Mouse (Mus musculus) mouse trophoblast stem cell (cell line): ENCODE data around the gene Tspan32.

ENCODE experiments used
- in situ Hi-C, 2 experiments: fragments of 300-500 bp; cut with MseI, MboI; formaldehyde crosslinking; loops; 2 replicates in 1 of 2; 3 replicates in 1 of 2; pipeline ENCODE4 v1.15.1; 2025

The Tspan32 gene

DNA sequence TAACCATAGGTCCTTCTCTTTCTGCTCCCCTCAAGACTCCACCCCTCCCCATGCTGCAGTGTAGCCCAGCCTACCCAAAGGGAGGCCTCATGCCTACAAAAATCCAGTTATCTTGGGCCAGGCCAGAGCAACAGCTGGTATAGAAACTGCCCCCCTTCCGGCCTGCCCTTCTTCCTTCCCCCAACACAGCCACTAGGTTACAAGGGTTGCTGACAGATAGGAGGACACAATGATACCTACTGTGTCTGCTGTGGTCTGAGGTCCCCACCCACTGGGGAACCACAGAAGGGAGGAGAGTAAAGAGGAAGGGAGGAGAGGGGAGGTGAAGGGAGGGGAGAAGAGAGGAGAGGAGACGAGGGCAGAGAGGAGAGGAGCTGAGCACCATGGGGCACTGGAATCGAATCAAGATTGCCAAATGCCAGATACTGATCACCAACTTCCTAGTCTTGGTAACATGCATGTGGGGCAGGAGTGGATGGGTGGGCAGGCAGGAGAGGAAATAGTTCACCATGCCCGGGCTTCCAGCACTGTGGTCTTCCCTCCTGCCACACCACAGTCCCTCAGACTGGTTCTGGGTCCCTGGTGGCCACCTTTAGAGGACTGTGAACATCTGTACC, at the start of gene Tspan32:
Tspan32 (plus strand) TSS at position 320 of the 617 bp plus-strand sequence.
- in situ Hi-C loops, result no loop called here

GRCm38 (mm10) chr7:142956018-142956417, 48.8 kb upstream of the Tspan32 start:
- in situ Hi-C loops, result no loop called here

DNA sequence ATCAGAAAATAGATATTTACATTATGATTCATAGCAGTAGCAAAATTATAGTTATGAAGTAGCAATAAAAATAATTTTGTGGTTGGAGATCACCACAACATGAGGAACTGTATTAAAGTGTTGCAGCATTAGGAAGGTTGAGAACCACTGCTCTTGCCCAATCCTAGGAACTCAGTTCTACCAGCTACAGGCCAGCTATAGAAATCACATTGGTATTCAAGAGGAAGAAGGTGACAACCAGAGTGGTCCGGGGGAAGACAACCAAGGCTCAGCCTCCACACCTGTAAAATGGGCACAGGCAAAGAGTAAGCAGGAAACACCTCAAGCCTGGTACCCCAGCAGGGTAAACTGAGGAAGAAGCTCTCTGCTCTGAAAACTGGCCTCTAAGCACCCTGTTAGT, 46.0 kb upstream of the Tspan32 start:
- in situ Hi-C loops, result no loop called here

- in situ Hi-C loops, result no loop called here
Measured at GRCm38 (mm10) chr7:142959752-142960151, 45.1 kb upstream of the Tspan32 start.

- in situ Hi-C loops, result no loop called here
Measured at GRCm38 (mm10) chr7:142967414-142967883, 37.4 kb upstream of the Tspan32 start.

DNA sequence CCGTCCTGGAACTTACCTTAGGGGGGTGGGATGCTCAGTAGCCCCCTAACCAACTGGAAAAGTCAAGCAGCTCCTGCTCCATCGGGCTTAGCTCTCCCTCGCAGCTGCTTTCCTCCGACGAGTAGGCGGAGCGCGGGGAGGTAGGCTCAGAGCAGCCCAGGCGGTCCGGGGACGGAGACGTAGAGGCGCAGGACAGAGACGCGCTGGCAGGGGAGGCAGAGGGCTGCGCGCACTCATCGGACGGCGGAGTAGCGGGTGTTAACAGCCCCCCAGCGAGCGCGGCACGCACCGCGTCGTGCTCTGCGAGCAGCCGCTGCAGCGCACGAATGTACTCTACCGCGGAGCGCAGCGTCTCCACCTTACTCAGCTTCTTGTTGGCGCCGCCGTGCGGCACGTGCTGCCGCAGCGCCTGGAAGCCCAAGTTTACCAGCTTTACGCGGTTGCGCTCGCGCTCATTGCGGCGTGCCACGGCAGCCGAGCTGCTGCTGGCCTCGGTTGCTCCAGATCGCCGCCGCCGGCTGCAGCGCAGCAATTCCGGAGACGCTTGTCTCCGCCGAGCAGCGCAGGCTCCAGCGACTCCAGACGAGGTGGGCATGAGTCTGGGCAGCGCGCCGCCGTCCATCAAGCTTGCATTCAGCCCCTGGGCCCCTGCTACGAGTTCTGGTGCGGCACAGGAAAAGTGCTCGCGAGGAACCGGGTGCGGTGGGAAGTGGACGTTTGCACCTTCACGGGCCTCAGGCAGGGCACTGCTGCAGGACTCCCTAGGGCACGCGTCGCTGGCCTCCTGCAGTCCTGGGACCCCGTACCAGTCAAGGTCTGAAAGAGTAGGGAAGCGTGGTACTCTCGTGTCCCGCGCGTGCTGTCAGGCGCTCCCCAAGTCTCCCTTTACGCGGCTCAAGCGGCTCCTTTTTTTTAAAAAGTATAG, 36.7 kb upstream of the Tspan32 start:
- in situ Hi-C loops, result no loop called here

GRCm38 (mm10) chr7:142968809-142969511, 35.9 kb upstream of the Tspan32 start, which contains the start of gene Ascl2:
Gene Ascl2, minus strand, starts transcription at chr7:142969264.
- in situ Hi-C loops, result no loop called here

DNA sequence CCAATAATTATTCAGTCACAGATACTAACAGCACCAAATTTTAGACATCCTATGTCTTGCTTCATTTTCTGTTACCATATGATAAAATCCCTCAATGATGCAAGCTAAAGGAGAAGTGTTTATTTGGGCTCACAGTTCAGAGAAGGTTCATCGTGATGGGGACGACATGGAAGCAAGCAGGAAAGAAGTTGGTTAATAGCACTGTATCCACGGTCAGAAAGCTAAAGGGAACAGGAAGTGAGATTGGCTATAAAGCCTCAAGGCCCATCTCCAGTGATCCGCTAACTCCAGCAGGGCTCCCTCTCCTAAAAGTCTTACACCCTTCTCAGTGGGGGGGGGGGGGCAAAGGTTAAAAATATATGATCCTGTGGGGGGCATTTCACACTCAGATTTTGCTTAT, 22.9 kb upstream of the Tspan32 start:
- in situ Hi-C loops, result no loop called here

DNA sequence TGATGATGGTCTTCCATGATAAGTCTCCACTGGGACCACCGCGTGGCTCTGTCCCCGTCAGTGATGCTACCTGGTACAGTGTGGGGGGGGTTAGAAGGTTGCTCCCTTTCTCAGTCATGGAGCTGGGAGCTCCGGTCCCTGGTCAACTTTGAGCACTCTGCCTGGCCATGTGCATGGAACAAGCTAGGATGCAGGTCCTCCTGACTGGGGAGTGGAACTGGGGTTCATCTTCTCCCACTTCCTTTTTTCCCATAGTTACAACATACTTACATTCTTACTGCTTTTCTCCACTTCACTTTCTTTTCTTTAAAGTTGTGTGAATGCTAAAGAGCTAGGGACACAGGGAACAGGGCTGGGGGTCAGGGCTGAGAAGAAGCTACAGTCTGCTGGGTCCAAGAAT, 19.7 kb upstream of the Tspan32 start:
- in situ Hi-C loops, result no loop called here

GRCm38 (mm10) chr7:142987718-142988117, 17.1 kb upstream of the Tspan32 start:
- in situ Hi-C loops, result no loop called here

DNA sequence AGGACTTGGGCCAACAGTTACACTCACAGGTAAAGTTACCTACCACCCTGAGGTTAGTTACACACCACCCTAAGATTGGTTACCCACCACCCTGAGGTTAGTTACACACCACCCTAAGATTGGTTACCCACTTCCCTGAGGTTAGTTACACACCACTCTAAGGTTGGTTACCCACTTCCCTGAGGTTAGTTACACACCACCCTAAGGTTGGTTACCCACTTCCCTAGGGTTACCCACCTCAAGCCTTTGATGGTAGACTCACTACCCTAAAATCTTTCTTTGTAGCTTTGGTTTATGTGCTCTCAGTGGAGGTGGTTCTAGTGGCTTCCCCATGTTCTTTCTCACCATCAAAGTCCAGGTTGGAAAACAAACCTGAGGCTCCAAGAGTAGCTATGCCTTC, 9.8 kb upstream of the Tspan32 start:
- in situ Hi-C loops, result no loop called here

- in situ Hi-C loops, result no loop called here
Measured at GRCm38 (mm10) chr7:142995630-142996338, 9.1 kb upstream of the Tspan32 start.

- in situ Hi-C loops, result no loop called here
Measured at GRCm38 (mm10) chr7:142996998-142997397, 7.8 kb upstream of the Tspan32 start.

GRCm38 (mm10) chr7:142997403-142998150, 7.3 kb upstream of the Tspan32 start:
- in situ Hi-C loops, result no loop called here

DNA sequence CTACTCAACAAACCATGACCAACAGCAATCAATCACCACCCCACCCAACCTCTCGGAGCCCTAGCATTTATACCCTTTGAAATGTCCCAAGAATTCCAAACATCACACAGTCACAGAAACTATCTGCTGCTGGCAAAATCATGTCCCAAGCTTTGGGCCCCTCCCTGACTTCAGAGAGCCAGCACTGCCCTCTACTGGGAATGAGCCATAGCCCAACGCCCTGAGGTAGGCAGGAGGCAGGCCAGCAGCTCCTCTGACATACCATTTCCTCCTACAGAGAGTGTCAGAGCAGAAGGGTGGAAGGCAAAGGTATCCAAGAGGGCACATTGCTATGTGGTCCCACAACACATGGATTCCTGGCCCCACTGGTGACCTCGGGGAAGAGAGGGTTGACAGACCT, 2.2 kb upstream of the Tspan32 start:
- in situ Hi-C loops, result no loop called here

GRCm38 (mm10) chr7:143005344-143006096, 674 bp downstream of the Tspan32 start:
- in situ Hi-C loops, result no loop called here

- in situ Hi-C loops, result no loop called here
Measured at GRCm38 (mm10) chr7:143006097-143006755, 1.4 kb downstream of the Tspan32 start.

GRCm38 (mm10) chr7:143006756-143007598, 2.1 kb downstream of the Tspan32 start:
- in situ Hi-C loops, result no loop called here
